Mouse (Mus musculus) forebrain, embryonic 11.5 days (tissue): Measurements from ENCODE around the gene Klhl8. TPM values are rescaled to one million over a fixed set of nuclear protein-coding genes. Genes with fewer than 3 reads are reported as not detected.

Experiments used
- ATAC-seq: fragments of 200-750 bp; cut with Nextera tagmentation; replicated peaks from 2 replicates; pipeline ENCODE4 v1.8.0; 2017; ENCODE audit warnings: moderate TSS enrichment; ENCODE audit not compliant: low FRiP score
- DNase-seq: peaks from one replicate; pipeline ENCODE4 v3.0.0-alpha.2; 2017; ENCODE audit warnings: low spot score
- H3K27ac ChIP-seq: fragments of 300-500 bp; sonication (generic); 2 replicates; pipeline ENCODE4 v1.5.1; 2014; ENCODE audit warnings: low read depth, low read length
- H3K27me3 ChIP-seq: fragments of 300-500 bp; sonication (generic); 2 replicates; pipeline ENCODE4 v1.6.1; 2014; ENCODE audit warnings: mild to moderate bottlenecking, low read length, mixed read lengths; ENCODE audit not compliant: control insufficient read depth, insufficient read depth
- H3K36me3 ChIP-seq: fragments of 300-500 bp; sonication (generic); 2 replicates; pipeline ENCODE4 v1.6.1; 2014; ENCODE audit warnings: mild to moderate bottlenecking, low read length, moderate library complexity, mixed read lengths; ENCODE audit not compliant: control insufficient read depth, insufficient read depth
- H3K4me1 ChIP-seq: fragments of 300-500 bp; sonication (generic); replicated peaks from 2 replicates; pipeline ENCODE4 v1.6.1; 2014; ENCODE audit warnings: low read length, mixed read lengths; ENCODE audit not compliant: control insufficient read depth, insufficient read depth
- H3K4me2 ChIP-seq: fragments of 300-500 bp; sonication (generic); 2 replicates; pipeline ENCODE4 v1.6.1; 2014; ENCODE audit warnings: low read depth, mild to moderate bottlenecking, low read length, moderate library complexity, mixed read lengths; ENCODE audit not compliant: severe bottlenecking
- H3K4me3 ChIP-seq: fragments of 300-500 bp; sonication (generic); 2 replicates; pipeline ENCODE4 v1.5.1; 2014; ENCODE audit warnings: low read depth, low read length
- H3K9ac ChIP-seq: fragments of 300-500 bp; sonication (generic); 2 replicates; pipeline ENCODE4 v1.6.1; 2014; ENCODE audit warnings: low read length
- H3K9me3 ChIP-seq: fragments of 300-500 bp; sonication (generic); 2 replicates; pipeline ENCODE4 v1.6.1; 2016; ENCODE audit warnings: low read length, mixed read lengths; ENCODE audit not compliant: control insufficient read depth
- WGBS: fragments of 180-500 bp; shearing (Covaris S2); extraction: QIAGEN DNeasy Blood & Tissue Kit; methylation state at CpG from one replicate; pipeline ENCODE4 v1.1.7; 2014; 5-methylcytosine and 5-hydroxymethylcytosine counted together
- polyA plus RNA-seq: library from polyadenylated mRNA; unstranded; fragments of >200 nt; fragmentation: Nextera tagmentation; extraction: Ambion mirVana; gene quantifications from 2 replicates; pipeline ENCODE4 v1.2.1, GENCODE M21; 2014

The Klhl8 gene
- polyA plus RNA-seq, 1 experiment from 2014 or later = 12.3 TPM

DNA sequence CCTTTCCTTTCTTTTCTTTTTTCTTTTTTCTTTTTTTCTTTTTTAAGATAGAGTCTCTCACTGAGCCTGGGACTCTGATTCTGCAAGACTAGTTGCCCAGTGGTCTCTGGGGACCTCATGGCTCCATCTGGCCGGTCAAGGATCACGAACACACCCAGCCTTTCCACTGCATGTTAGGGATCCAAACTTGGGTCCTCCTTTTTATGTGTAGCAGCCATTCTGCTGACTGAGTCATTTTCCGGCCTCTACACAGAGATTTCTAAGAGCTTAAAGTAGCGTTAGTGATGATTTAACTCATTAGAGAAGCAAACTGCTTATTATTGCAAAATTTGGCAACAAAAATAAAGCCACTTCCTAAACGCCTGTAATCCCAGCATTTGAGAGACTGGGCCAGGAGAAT, 11.4 kb upstream of the Klhl8 start:
- Histone ChIP-seq H3K4me2 (no peak overlapping the region), H3K4me3 (no peak overlapping the region), H3K9me3 (no peaks in the 10 kb centered on the region), H3K36me3 (no peaks in the 10 kb centered on the region), H3K9ac (no peak overlapping the region), H3K27me3 (no peaks in the 10 kb centered on the region), H3K4me1 (no peaks in the 10 kb centered on the region), H3K27ac (no peak overlapping the region)
- WGBS = 81% methylated on average over 5 of the region's 5 CpGs
- DNase-seq (no peak), ATAC-seq (no peak)

DNA sequence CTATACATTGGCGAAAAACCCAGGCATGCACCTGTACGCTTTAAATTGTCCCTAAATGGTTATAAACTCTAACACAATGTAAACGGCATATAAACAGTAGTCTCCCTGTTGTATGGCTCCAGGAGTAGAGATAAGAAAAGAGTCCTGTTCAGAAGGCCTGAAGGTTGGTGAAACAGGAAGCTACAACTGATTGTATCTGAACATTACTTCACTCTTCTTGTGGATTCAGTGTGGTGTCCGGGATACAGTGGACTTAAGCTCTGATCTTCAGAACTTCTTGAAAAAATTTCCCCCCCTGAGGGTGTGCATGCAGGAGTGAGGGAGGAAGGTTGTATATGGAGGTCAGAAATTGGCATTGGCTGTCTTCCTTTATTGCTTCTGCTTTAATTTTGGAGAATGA, 8.4 kb upstream of the Klhl8 start:
- Histone ChIP-seq H3K27ac (no peak overlapping the region), H3K4me2 (no peak overlapping the region), H3K27me3 (no peaks in the 10 kb centered on the region), H3K36me3 (no peaks in the 10 kb centered on the region), H3K4me3 (no peak overlapping the region), H3K9ac (no peak overlapping the region), H3K4me1 (no peaks in the 10 kb centered on the region), H3K9me3 (no peaks in the 10 kb centered on the region)
- ATAC-seq (no peak), DNase-seq (no peak)
- 90% methylated on average over 4 of the region's 4 CpGs for WGBS

DNA sequence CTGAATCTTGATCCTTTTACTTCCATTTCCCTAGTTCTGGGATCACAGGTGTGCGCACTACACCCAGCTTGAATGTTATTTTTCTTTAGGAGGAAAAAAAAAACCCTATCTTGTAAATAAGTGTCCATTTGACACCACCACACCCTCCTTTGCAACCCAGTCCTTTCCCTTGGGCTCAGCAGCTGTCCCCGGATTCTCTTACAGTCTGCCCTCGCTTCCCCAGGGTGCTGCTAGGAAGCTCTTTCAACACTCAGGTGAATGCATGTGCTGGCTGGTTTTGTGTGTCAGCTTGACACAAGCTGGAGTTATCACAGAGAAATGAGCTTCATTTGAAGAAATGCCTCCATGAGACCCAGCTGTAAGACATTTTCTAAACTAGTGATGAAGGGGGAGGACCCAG, 7.2 kb upstream of the Klhl8 start:
- DNase-seq = no peak
- no peaks in the 10 kb centered on the region for H3K27me3 ChIP-seq
- no peak overlapping the region for H3K4me2 ChIP-seq
- H3K36me3 ChIP-seq = no peaks in the 10 kb centered on the region
- no peak overlapping the region for H3K4me3 ChIP-seq
- H3K9me3 ChIP-seq = no peaks in the 10 kb centered on the region
- no peaks in the 10 kb centered on the region for H3K4me1 ChIP-seq
- no peak overlapping the region for H3K27ac ChIP-seq
- ATAC-seq = no peak
- H3K9ac ChIP-seq = no peak overlapping the region
- WGBS = 83% methylated on average over 3 of the region's 3 CpGs

DNA sequence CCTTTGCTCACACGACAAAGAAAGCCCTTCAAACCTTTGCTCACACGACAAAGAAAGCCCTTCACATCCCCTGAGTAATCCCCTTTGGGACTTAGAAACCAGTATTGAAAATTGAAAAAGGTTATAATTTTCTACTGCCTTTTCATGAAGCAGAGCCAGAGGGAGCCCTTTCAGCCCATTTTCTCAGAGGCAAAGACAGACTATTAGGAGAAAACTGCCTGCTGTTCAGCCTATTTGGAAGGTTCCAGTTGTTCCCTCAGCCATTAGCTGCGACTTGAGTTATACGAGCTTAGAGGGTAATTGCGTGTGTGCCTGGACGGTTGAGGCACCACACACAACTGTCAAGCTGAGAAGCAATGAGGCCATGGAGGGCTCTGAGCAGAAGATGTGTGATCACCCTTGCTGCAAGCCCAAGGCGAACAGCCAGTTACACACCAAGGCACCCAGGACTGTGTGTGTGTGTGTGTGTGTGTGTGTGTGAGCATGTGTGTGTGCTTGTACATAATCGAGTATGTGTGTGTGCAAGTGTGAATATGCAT, 6.4 kb upstream of the Klhl8 start:
- Histone ChIP-seq H3K9ac (no peak overlapping the region), H3K36me3 (no peaks in the 10 kb centered on the region), H3K4me3 (no peak overlapping the region), H3K27ac (no peak overlapping the region), H3K4me1 (no peaks in the 10 kb centered on the region), H3K9me3 (no peaks in the 10 kb centered on the region), H3K27me3 (no peaks in the 10 kb centered on the region), H3K4me2 (no peak overlapping the region)
- DNase-seq (no peak), ATAC-seq (no peak)
- WGBS = 42% methylated on average over 8 of the region's 8 CpGs

DNA sequence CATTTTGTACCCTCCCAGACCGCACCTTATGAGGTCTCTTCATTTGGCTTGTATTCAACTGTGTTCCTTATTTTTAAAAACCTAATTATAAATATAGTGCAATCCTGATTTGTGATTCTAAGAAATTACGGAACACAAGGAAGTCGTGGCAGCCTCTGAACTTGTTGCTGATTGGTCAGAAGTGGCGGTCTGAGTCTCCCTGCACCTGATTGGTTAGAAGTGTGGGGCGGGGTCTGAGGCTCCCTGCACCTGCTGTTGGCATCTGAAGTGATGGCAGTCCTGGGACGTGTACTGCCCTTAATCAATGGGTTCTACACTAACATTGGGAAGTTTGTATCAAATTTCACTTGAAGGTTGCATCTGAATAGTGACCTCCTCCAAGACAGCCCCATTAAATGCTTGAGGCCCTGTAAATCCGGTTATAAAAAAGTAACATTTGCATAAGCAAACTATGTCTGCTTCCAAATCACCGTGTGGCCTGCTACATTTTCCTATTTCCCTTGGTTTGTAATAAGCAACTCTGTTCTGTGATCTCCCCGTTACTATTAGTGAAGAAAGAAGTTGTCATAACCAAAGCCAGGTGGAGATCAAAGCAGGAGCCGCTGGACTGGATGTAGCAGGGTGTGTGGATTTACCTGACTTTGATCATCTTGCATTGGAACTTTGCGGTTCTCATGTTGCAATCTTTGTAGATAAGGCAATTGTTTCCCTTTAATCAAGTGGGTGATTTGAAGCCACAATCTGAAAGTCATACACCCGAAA, 5.7 kb upstream of the Klhl8 start:
- 60% methylated on average over 12 of the region's 12 CpGs for WGBS
- no peak overlapping the region for H3K4me3 ChIP-seq
- no peaks in the 10 kb centered on the region for H3K9me3 ChIP-seq
- H3K9ac ChIP-seq = no peak overlapping the region
- no peaks in the 10 kb centered on the region for H3K27me3 ChIP-seq
- no peaks in the 10 kb centered on the region for H3K36me3 ChIP-seq
- ATAC-seq (no peak), DNase-seq (no peak)
- H3K4me1 ChIP-seq = no peaks in the 10 kb centered on the region
- H3K4me2 ChIP-seq = no peak overlapping the region
- no peak overlapping the region for H3K27ac ChIP-seq

DNA sequence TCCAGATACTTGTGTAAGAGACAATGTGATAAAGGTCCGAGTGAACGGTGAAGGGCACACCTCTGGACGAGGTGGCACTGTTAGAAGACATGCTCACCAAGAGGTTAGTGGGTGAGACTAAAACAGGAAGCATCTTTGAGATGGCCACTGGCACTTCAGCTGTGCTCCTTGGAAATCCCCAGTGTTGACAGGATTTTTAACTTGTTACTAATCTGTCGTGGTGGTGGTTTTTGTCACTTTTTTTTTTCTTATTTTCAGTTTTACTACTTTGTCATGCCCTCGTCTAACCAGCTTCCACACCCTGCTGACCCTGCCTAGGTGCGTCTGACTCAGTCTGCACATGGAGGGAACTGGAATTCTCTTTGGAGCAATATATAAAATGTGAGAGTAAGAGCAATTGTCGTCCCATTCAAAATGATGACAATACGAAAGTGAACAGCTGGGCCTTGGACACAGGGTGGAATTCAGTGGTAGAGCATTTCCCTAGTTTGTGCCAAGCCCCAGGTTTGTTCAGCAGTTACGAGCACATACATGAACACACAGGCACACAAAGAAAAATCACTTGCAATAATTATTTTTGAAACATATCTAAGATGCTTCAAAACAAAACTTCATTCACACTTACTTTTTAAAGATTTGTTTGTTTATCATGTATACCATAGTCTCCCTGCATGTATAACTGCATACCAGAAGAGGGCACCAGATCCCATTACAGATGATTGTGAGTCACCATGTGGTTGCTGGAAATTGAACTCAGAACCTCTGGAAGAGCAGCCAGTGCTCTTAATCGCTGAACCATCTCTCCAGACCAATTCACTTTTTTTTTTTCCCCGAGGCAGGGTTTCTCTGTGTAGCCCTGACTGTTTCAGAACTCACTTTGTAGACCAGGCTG, 3.5 kb upstream of the Klhl8 start:
- Histone ChIP-seq H3K4me3 (no peak overlapping the region), H3K27me3 (0 out of 2 replicates have a peak, but pooled peaks cover under 1% of the 10 kb centered on the region), H3K4me2 (no peak overlapping the region), H3K9me3 (no peaks in the 10 kb centered on the region), H3K36me3 (no peaks in the 10 kb centered on the region), H3K27ac (no peak overlapping the region), H3K4me1 (peaks cover 3% of the 10 kb centered on the region; the same call in 1 of the 2 replicates), H3K9ac (no peak overlapping the region)
- WGBS = 76% methylated on average over 11 of the region's 11 CpGs
- ATAC-seq (no peak), DNase-seq (no peak)

DNA sequence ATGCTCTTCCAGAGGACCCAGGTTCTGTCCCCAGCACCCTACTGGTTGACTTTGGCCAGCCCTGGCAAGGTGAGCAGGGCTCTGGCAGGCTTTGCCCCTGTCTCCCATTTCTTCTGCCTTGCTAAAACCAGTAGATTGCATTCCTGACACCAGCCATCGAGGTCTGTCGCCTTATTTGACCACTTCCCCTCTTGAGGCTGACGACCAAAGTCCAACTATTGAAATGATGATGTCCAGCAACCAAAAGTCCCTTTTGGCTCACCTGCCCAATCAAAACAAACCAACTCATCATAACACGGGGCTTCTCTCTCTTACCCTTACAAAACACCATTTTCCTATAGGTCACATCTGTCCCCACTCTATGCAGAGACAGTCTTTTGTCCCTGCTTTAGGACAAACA, 2.1 kb upstream of the Klhl8 start:
- Histone ChIP-seq H3K27me3 (0 out of 2 replicates have a peak, but pooled peaks cover 2% of the 10 kb centered on the region), H3K9me3 (no peaks in the 10 kb centered on the region), H3K9ac (no peak overlapping the region), H3K4me1 (peaks cover 3% of the 10 kb centered on the region; the same call in 1 of the 2 replicates), H3K4me2 (no peak overlapping the region), H3K27ac (no peak overlapping the region), H3K4me3 (no peak overlapping the region), H3K36me3 (no peaks in the 10 kb centered on the region)
- DNase-seq (no peak), ATAC-seq (no peak)
- 78% methylated on average over 4 of the region's 4 CpGs for WGBS

DNA sequence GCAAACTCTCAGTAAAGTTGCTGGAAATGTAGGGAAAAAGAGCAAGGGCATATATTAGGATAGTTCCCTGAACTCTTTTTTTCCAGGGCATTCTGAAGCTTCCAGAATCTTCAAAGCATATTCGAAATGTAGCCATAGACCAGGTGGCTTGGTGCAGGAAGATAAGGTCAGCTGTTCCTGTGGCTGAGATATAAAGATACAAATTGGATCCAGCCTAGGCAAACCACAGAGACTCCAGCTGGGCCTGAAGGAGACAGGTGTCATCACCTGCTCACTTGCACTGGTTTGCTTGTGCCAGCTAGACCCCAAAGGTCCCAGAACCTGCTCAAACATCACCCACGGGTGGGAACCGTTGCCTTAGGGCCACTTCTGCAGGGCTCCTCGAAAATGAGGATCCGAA, 496 bp upstream of the Klhl8 start:
- H3K4me2 ChIP-seq = peak overlapping the region; percentile 87; the same call in 1 of the 2 replicates
- no peaks in the 10 kb centered on the region for H3K9me3 ChIP-seq
- 0 out of 2 replicates have a peak, but pooled peaks cover 2% of the 10 kb centered on the region for H3K27me3 ChIP-seq
- H3K4me3 ChIP-seq = peak overlapping the region; percentile 60; the same call in 1 of the 2 replicates
- DNase-seq = no peak
- 87% methylated on average over 5 of the region's 5 CpGs for WGBS
- no peaks in the 10 kb centered on the region for H3K36me3 ChIP-seq
- no peak overlapping the region for H3K9ac ChIP-seq
- peaks cover 3% of the 10 kb centered on the region; the same call in 1 of the 2 replicates for H3K4me1 ChIP-seq
- 0 out of 2 replicates have a peak, but pooled peaks have one; percentile 9 for ATAC-seq
- no peak overlapping the region for H3K27ac ChIP-seq
